Mouse (Mus musculus): ENCODE measurements around the gene Rras2. TPM values are rescaled to one million over a fixed set of nuclear protein-coding genes. Genes with fewer than 3 reads are reported as not detected.

Gene Rras2
- polyA plus RNA-seq, 1 experiment = 57.4 TPM

- TF ChIP-seq MAX (IDR thresholded peaks at IDR 0.05; ENCODE audit: low read depth) = no peak
- TF ChIP-seq POLR2A (IDR thresholded peaks at IDR 0.05; ENCODE audit: insufficient read length, low read depth) = no peak
- no peak for TF ChIP-seq E2F4 (IDR thresholded peaks at IDR 0.05; ENCODE audit: insufficient read depth)
- no peak for TF ChIP-seq REST (IDR thresholded peaks at IDR 0.05; ENCODE audit: insufficient read depth, insufficient read length)
- no peak for TF ChIP-seq POLR2AphosphoS2 (IDR thresholded peaks at IDR 0.05; ENCODE audit: insufficient read length, low read depth)
- TF ChIP-seq MYOG (IDR thresholded peaks at IDR 0.05; ENCODE audit: control insufficient read depth in 1 of 3, insufficient read depth in 1 of 3, insufficient read length in 2 of 3, low read depth in 2 of 3) = no peak
- TF ChIP-seq TCF12 (IDR thresholded peaks at IDR 0.05; ENCODE audit: insufficient read depth, poor library complexity, severe bottlenecking) = no peak
- TF ChIP-seq MYOD1 (IDR thresholded peaks at IDR 0.05; ENCODE audit: control insufficient read depth in 1 of 3, insufficient read length in 2 of 3, low read depth in 2 of 3) = no peak
- no peak for TF ChIP-seq TCF3 (IDR thresholded peaks at IDR 0.05; ENCODE audit: insufficient read length, low read depth)
- TF ChIP-seq CEBPB (IDR thresholded peaks at IDR 0.05; ENCODE audit: insufficient read depth, poor library complexity, severe bottlenecking) = no peak
- TF ChIP-seq SRF (IDR thresholded peaks at IDR 0.05; ENCODE audit: control insufficient read depth, insufficient read length, low read depth) = no peak
- TF ChIP-seq USF1 (IDR thresholded peaks at IDR 0.05; ENCODE audit: low read depth) = no peak
- Histone ChIP-seq H3K36me3 (ENCODE audit: control insufficient read depth, insufficient read depth) (peaks cover 4% of the 10 kb centered on the region), H3K4me2 (ENCODE audit: low read depth) (no peak overlapping the region), H3ac (ENCODE audit: control insufficient read depth, insufficient read length) (no peak overlapping the region), H3K4me3 (no peak overlapping the region), H3K79me2 (ENCODE audit: control insufficient read depth, insufficient read depth) (peaks cover 60% of the 10 kb centered on the region), H3K27me3 (ENCODE audit: control insufficient read depth, insufficient read depth, insufficient read length) (no peaks in the 10 kb centered on the region)
Observed at GRCm38 (mm10) chr7:114063966-114064365, 53.6 kb downstream of the Rras2 start.

GRCm38 (mm10) chr7:114063534-114063933 is 54.0 kb downstream of the Rras2 start:
- Histone ChIP-seq H3K79me2 (ENCODE audit: control insufficient read depth, insufficient read depth) (peaks cover 56% of the 10 kb centered on the region), H3K27me3 (ENCODE audit: control insufficient read depth, insufficient read depth, insufficient read length) (no peaks in the 10 kb centered on the region), H3K36me3 (ENCODE audit: control insufficient read depth, insufficient read depth) (peaks cover 5% of the 10 kb centered on the region), H3K4me3 (no peak overlapping the region), H3K4me2 (ENCODE audit: low read depth) (no peak overlapping the region), H3ac (ENCODE audit: control insufficient read depth, insufficient read length) (no peak overlapping the region)
- TF ChIP-seq POLR2AphosphoS2 (IDR thresholded peaks at IDR 0.05; ENCODE audit: insufficient read length, low read depth) (no peak), SRF (IDR thresholded peaks at IDR 0.05; ENCODE audit: control insufficient read depth, insufficient read length, low read depth) (no peak), REST (IDR thresholded peaks at IDR 0.05; ENCODE audit: insufficient read depth, insufficient read length) (no peak)

GRCm38 (mm10) chr7:114062451-114062850 is 55.1 kb downstream of the Rras2 start:
- H3K4me2 ChIP-seq (ENCODE audit: low read depth) = no peak overlapping the region
- no peak overlapping the region for H3ac ChIP-seq (ENCODE audit: control insufficient read depth, insufficient read length)
- H3K79me2 ChIP-seq (ENCODE audit: control insufficient read depth, insufficient read depth) = peaks cover 45% of the 10 kb centered on the region
- no peak for TF ChIP-seq POLR2A (IDR thresholded peaks at IDR 0.05; ENCODE audit: insufficient read length, low read depth)
- TF ChIP-seq TCF12 (IDR thresholded peaks at IDR 0.05; ENCODE audit: insufficient read depth, poor library complexity, severe bottlenecking) = no peak
- H3K4me3 ChIP-seq = no peak overlapping the region
- peaks cover 5% of the 10 kb centered on the region for H3K36me3 ChIP-seq (ENCODE audit: control insufficient read depth, insufficient read depth)
- no peaks in the 10 kb centered on the region for H3K27me3 ChIP-seq (ENCODE audit: control insufficient read depth, insufficient read depth, insufficient read length)

GRCm38 (mm10) chr7:114060445-114060844 is 57.1 kb downstream of the Rras2 start:
- Histone ChIP-seq H3K27me3 (ENCODE audit: control insufficient read depth, insufficient read depth, insufficient read length) (no peaks in the 10 kb centered on the region), H3K4me3 (no peak overlapping the region), H3ac (ENCODE audit: control insufficient read depth, insufficient read length) (no peak overlapping the region)

GRCm38 (mm10) chr7:114058927-114059441 is 58.6 kb downstream of the Rras2 start:
- no peaks in the 10 kb centered on the region for H3K27me3 ChIP-seq (ENCODE audit: control insufficient read depth, insufficient read depth, insufficient read length)
- H3K4me2 ChIP-seq (ENCODE audit: low read depth) = no peak overlapping the region
- H3ac ChIP-seq (ENCODE audit: control insufficient read depth, insufficient read length) = no peak overlapping the region
- peaks cover 7% of the 10 kb centered on the region for H3K36me3 ChIP-seq (ENCODE audit: control insufficient read depth, insufficient read depth)
- H3K79me2 ChIP-seq (ENCODE audit: control insufficient read depth, insufficient read depth) = peaks cover 19% of the 10 kb centered on the region
- H3K4me3 ChIP-seq = no peak overlapping the region
- TF ChIP-seq MAX (IDR thresholded peaks at IDR 0.05; ENCODE audit: low read depth) (no peak), USF1 (IDR thresholded peaks at IDR 0.05; ENCODE audit: low read depth) (no peak), E2F4 (IDR thresholded peaks at IDR 0.05; ENCODE audit: insufficient read depth) (no peak)

More at GRCm38 (mm10) chr7:114060445-114060844, 57.1 kb downstream of the Rras2 start:
- TF ChIP-seq POLR2AphosphoS2 (IDR thresholded peaks at IDR 0.05; ENCODE audit: insufficient read length, low read depth) (no peak), SRF (IDR thresholded peaks at IDR 0.05; ENCODE audit: control insufficient read depth, insufficient read length, low read depth) (no peak), MYOG (IDR thresholded peaks at IDR 0.05; ENCODE audit: control insufficient read depth in 1 of 3, insufficient read depth in 1 of 3, insufficient read length in 2 of 3, low read depth in 2 of 3) (no peak), E2F4 (IDR thresholded peaks at IDR 0.05; ENCODE audit: insufficient read depth) (no peak), REST (IDR thresholded peaks at IDR 0.05; ENCODE audit: insufficient read depth, insufficient read length) (no peak)
- Histone ChIP-seq H3K4me2 (ENCODE audit: low read depth) (no peak overlapping the region), H3K36me3 (ENCODE audit: control insufficient read depth, insufficient read depth) (peaks cover 5% of the 10 kb centered on the region), H3K79me2 (ENCODE audit: control insufficient read depth, insufficient read depth) (peaks cover 30% of the 10 kb centered on the region)

- Histone ChIP-seq H3ac (ENCODE audit: control insufficient read depth, insufficient read length) (no peak overlapping the region), H3K4me3 (no peak overlapping the region), H3K27me3 (ENCODE audit: control insufficient read depth, insufficient read depth, insufficient read length) (no peaks in the 10 kb centered on the region), H3K79me2 (ENCODE audit: control insufficient read depth, insufficient read depth) (peaks cover 19% of the 10 kb centered on the region), H3K4me2 (ENCODE audit: low read depth) (no peak overlapping the region), H3K36me3 (ENCODE audit: control insufficient read depth, insufficient read depth) (peaks cover 9% of the 10 kb centered on the region)
- TF ChIP-seq POLR2AphosphoS2 (IDR thresholded peaks at IDR 0.05; ENCODE audit: insufficient read length, low read depth) = no peak
- TF ChIP-seq E2F4 (IDR thresholded peaks at IDR 0.05; ENCODE audit: insufficient read depth) = no peak
- TF ChIP-seq MYOG (IDR thresholded peaks at IDR 0.05; ENCODE audit: control insufficient read depth in 1 of 3, insufficient read depth in 1 of 3, insufficient read length in 2 of 3, low read depth in 2 of 3) = no peak
- no peak for TF ChIP-seq MYOD1 (IDR thresholded peaks at IDR 0.05; ENCODE audit: control insufficient read depth in 1 of 3, insufficient read length in 2 of 3, low read depth in 2 of 3)
- no peak for TF ChIP-seq REST (IDR thresholded peaks at IDR 0.05; ENCODE audit: insufficient read depth, insufficient read length)
- TF ChIP-seq MAX (IDR thresholded peaks at IDR 0.05; ENCODE audit: low read depth) = no peak
- no peak for TF ChIP-seq TCF12 (IDR thresholded peaks at IDR 0.05; ENCODE audit: insufficient read depth, poor library complexity, severe bottlenecking)
- no peak for TF ChIP-seq TCF3 (IDR thresholded peaks at IDR 0.05; ENCODE audit: insufficient read length, low read depth)
- no peak for TF ChIP-seq SRF (IDR thresholded peaks at IDR 0.05; ENCODE audit: control insufficient read depth, insufficient read length, low read depth)
- no peak for TF ChIP-seq USF1 (IDR thresholded peaks at IDR 0.05; ENCODE audit: low read depth)
- TF ChIP-seq POLR2A (IDR thresholded peaks at IDR 0.05; ENCODE audit: insufficient read length, low read depth) = no peak
- no peak for TF ChIP-seq CEBPB (IDR thresholded peaks at IDR 0.05; ENCODE audit: insufficient read depth, poor library complexity, severe bottlenecking)
Observed at GRCm38 (mm10) chr7:114058166-114058565, 59.4 kb downstream of the Rras2 start.
